Mouse (Mus musculus) gastrocnemius, adult 18-20 months (tissue): ENCODE measurements at regions not wholly inside any gene's neighbourhood (a gene's known extent, or its start where the extent isn't known, plus 50 kb on each side); places are given as distances from the start of the nearest gene placed in this dataset.
A peak's percentile ranks its signal among the peaks of the same experiment; 100 is the strongest.

Experiments
- DNase-seq: peaks from one replicate; pipeline ENCODE4 v3.0.0; 2021; ENCODE audit warnings: low spot score

GRCm38 (mm10) chr3:145207071-145207470 is 85.2 kb upstream of the Col24a1 start:
- peak; percentile 39 for DNase-seq

- no peak for DNase-seq
Observed at GRCm38 (mm10) chr3:145210166-145210565, 82.1 kb upstream of the Col24a1 start.

GRCm38 (mm10) chr3:145216987-145217515 is 75.2 kb upstream of the Col24a1 start:
- no peak for DNase-seq

DNA sequence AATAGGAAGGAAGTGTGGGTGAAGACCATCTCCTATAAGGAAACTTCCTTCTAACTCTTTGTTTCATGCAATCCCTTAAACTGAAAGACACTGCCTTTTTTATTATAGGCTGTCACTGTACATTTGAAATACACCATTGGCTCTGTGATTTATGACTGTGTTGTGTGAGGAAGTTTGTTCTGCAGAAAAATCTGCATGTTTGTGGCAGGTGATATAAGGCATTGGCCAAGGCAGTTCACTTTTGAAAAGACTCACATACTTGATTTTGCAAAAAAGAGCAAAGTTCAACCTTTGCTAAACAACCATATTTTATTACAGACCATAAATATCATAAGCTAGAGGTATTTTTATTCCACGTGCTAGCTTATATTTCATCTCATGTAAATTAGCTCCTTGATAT is 69.3 kb upstream of the Col24a1 start:
- no peak for DNase-seq

DNA sequence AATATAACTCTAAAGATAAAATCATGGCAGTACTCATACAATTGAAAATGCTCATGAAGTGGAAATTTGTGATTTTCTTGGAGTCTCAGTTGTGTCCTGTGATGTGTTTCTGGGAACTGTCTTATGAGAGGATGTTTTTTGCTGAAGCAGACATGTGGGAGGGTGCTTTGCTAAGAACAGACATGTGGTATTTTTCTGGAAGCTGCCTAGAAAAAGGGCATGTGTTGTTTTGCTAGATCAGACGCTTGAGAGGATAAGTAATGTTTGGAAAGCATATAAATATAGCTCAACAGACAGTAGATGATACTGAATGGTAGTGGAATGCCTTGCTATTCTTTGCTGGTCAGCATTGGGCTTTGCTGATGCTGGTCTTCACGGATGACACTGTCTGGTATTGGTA is 68.2 kb upstream of the Col24a1 start:
- no peak for DNase-seq

DNA sequence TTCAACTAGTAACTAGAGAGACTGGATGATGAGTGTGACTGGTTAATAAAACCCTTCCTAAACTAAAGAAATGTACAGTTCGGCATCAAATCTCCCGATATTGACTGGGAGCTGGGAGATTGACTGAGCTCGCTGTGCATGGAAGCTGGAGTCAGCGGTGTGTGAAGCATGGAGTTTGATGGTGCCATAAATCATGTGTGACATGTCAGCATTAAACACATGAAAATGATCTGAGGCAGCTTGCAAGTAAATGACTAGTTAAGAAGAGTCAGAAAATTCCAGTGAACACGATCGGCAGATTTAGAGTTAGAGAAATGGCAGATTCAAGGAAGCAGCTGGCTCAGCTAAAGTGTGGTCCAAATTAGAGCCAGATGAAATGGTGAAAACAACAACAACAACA is 61.6 kb upstream of the Col24a1 start:
- no peak for DNase-seq

DNA sequence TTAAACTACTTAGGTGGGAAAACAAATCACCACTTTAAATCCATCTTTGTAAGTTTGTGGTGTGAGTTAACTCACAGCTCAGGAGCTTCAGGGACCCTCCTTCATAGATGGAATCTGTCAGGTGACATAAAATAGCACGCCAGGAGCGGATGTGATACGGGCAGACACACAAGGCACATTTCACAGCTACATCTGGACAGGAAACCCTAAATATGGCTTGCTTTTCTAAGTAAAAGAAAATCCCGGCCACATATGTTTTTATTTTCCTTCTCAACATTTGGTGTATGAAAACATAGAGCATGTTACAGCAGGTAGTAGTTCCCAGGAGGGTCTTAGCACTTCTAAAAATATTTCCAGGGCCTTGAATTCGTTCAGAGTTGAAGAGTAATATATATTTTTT is 50.1 kb upstream of the Col24a1 start:
- no peak for DNase-seq
